Mouse (Mus musculus) lung, postnatal 0 days (tissue): ENCODE data around the gene Fabp2.

Source experiments
- CTCF ChIP-seq: IDR thresholded peaks from 2 replicates; pipeline ENCODE4 v1.5.1; 2016; ENCODE audit warnings: antibody characterized with exemption, mild to moderate bottlenecking
- EP300 ChIP-seq: IDR thresholded peaks from 2 replicates; pipeline ENCODE4 v1.6.1; 2016; ENCODE audit warnings: antibody characterized with exemption, mild to moderate bottlenecking, control low read depth

- no peak for TF ChIP-seq CTCF
- no peak for TF ChIP-seq EP300
These were observed 48.6 kb downstream of the Fabp2 start for GRCm38 (mm10) chr3:122943387-122943890.
